Mouse (Mus musculus) neural tube, embryonic 10.5 days (tissue): ENCODE results near the gene Olfr92.

Experiments
- DNase-seq: peaks from one replicate; pipeline ENCODE4 v3.0.0-alpha.2; 2017; ENCODE audit warnings: low spot score; ENCODE audit errors: extremely low spot score

Olfr92 gene

GRCm38 (mm10) chr17:37063063-37063462 lies 56.8 kb downstream of the Olfr92 start:
- no peak for DNase-seq

- no peak for DNase-seq
Observed at GRCm38 (mm10) chr17:37062101-37062641, 57.7 kb downstream of the Olfr92 start.

- DNase-seq: no peak
Observed at GRCm38 (mm10) chr17:37061435-37061834, 58.5 kb downstream of the Olfr92 start.
